Mouse (Mus musculus): ENCODE measurements around the gene Pmis2.

Gene Pmis2

DNA sequence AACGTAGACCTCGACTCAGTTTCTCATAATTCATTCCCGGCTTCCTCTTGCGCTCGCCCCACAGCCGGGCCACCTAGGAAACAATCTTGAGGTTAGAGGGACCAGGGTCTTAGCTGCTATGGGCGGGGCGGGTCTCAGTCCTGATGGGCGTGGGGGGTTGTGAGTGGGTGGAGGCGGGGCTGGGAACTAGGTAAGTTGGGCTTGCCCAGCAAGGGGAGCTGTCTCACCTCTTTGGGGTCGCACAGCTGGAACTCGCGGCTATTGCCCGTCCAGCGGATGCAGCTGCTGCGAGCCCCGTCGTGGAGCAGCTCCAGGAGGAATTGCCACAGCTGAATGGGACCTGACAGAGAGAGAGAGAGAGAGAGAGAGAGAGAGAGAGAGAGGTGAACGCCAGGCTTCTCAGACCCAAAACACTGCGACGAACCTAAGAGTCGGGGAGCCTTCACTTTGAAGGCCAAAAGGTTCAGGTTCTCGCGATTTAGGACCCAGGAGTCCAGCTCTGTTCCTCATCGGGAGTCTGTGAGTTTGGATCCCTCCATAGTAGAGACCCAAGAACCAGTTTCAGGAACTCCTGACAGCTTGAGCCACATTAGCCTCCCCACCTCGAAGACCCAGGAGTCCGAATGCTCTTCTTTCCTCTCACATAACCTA, 37.5 kb downstream of the Pmis2 start:
- no peak for DNase-seq (ENCODE audit: low spot score in 2 of 2)

DNA sequence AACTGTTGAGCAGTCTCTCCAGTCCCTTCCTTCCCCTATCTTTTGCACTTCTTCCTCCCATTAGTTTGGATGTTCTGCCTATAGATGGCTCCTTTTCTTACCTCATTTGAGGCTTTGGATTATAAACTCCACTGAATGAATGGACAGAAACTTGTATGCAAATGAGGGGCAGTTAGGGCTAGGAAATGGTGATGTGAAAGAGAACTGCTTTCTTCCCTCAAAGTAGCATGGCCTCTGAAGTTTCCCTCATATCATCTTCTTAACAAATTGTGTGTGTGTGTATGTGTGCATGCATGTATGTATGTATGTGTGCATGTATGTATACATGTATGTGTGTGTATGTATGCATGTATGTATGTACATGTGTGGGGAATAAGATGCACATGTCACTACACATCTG, 42.4 kb downstream of the Pmis2 start:
- no peak for DNase-seq (ENCODE audit: low spot score in 2 of 2)

DNA sequence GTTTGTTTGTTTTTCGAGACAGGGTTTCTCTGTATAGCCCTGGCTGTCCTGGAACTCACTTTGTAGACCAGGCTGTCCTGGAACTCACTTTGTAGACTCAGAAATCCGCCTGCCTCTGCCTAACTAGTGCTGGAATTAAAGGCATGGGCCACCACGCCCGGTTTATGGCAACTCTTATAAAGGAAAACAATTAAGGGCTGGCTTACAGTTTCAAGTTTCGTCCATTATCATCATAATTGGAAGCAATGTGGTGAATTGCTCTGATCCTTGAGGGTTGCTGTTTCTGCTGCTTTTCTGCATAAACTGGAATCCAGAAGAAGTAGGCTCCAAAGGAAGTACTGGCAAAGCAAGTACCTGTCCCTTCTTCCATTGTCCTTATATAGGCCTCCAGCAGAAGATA, 44.8 kb downstream of the Pmis2 start:
- DNase-seq (ENCODE audit: low spot score in 2 of 2), result no peak

DNA sequence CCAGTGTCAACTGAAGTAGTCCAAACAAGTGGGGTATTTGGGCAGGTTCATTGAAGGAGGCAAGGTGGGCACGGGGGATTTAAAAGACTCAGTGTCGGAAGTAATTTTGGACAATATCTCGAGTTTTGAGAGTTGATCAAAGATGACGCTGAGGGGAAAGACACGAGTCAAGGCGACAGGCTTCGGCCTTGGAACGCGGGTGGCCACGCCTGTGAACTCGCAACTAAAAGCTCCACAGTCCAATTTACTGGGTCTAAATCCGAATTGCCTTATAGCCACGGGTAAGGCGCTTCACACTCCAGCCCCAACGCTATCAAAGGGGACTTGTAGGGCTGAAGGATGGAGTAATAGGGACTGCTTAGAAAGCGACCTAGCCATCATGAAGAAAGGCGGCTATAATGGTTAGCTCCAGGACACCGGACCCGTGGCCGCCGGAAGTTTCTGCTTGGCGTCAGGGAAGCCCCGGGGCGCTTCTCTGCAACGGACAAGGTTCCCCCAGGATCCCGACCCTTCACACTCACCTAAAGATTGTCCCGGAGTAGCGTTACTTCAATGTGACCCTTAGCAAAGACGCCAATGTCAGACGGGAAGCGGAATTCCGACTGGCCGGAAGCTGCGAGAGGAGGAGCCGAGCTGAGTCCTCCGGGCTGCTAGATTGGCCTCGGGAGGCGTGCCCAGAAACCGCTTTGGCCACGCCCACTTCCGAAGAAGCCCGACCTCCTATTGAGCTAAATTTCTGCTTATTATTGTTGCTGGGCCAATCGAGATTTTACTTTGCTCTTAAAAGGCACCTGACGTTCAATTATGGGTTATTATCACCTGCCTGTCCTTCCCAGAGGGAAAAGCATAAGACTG, 45.6 kb downstream of the Pmis2 start, which contains the start of gene Cox6b1:
Gene Cox6b1 (minus strand): TSS at position 622 of the 855 bp plus-strand sequence.
- DNase-seq (ENCODE audit: low spot score in 2 of 2), result peak; percentile 61 to 72
